Mouse (Mus musculus): Measurements from ENCODE around the gene Pnrc1. TPM values are rescaled to one million over a fixed set of nuclear protein-coding genes. Genes with fewer than 3 reads are reported as not detected.

Gene Pnrc1
- polyA plus RNA-seq (2014; fragmentation: Illumina TruSeq; extraction: RNeasy Lipid Tissue Mini Kit (QIAGEN cat#74804); ENCODE audit: low read depth, low replicate concordance) = 252 TPM

GRCm38 (mm10) chr4:33290002-33290401 lies at the start of gene Pnrc1:
Gene Pnrc1, minus strand, starts transcription at chr4:33290163.

GRCm38 (mm10) chr4:33309764-33310757 lies 20.1 kb upstream of the Pnrc1 start, which contains the start of gene Rngtt:
Gene Rngtt, plus strand, starts transcription at chr4:33310311.

GRCm38 (mm10) chr4:33208881-33209841 lies 80.8 kb downstream of the Pnrc1 start, which contains the start of gene Srsf12:
Gene Srsf12, plus strand, starts transcription at chr4:33208991.

Other genes with a start within 250 kb of the Pnrc1 start
- gene Gabrr2, start 227.2 kb downstream of the Pnrc1 start, polyA plus RNA-seq (2014; fragmentation: Illumina TruSeq; extraction: RNeasy Lipid Tissue Mini Kit (QIAGEN cat#74804); ENCODE audit: low read depth, low replicate concordance) = not detected
- gene Gabrr1, start 157.6 kb downstream of the Pnrc1 start, polyA plus RNA-seq (2014; fragmentation: Illumina TruSeq; extraction: RNeasy Lipid Tissue Mini Kit (QIAGEN cat#74804); ENCODE audit: low read depth, low replicate concordance) = not detected
- 2.1 TPM for gene Pm20d2, start 100.4 kb downstream of the Pnrc1 start, polyA plus RNA-seq (2014; fragmentation: Illumina TruSeq; extraction: RNeasy Lipid Tissue Mini Kit (QIAGEN cat#74804); ENCODE audit: low read depth, low replicate concordance)
- not detected for gene Srsf12, start 81.2 kb downstream of the Pnrc1 start, polyA plus RNA-seq (2014; fragmentation: Illumina TruSeq; extraction: RNeasy Lipid Tissue Mini Kit (QIAGEN cat#74804); ENCODE audit: low read depth, low replicate concordance)
- 15.8 TPM for gene Rngtt, start 20.1 kb upstream of the Pnrc1 start, polyA plus RNA-seq (2014; fragmentation: Illumina TruSeq; extraction: RNeasy Lipid Tissue Mini Kit (QIAGEN cat#74804); ENCODE audit: low read depth, low replicate concordance)